Mouse (Mus musculus) CH12.LX (cell line): Measurements from ENCODE around the gene Arrdc2. TPM values are rescaled to one million over a fixed set of nuclear protein-coding genes. Genes with fewer than 3 reads are reported as not detected.

Experiments used
- DNase-seq: peaks from one replicate; pipeline ENCODE4 v3.0.0-alpha.2; 2013; ENCODE audit errors: extremely low read depth
- H3K27ac ChIP-seq: 2 replicates; pipeline ENCODE4 v1.5.1; 2012; ENCODE audit warnings: low read depth, mild to moderate bottlenecking, control low read depth, moderate library complexity; ENCODE audit not compliant: insufficient read depth
- H3K27me3 ChIP-seq: replicated peaks from 2 replicates; pipeline ENCODE3; 2012; ENCODE audit warnings: inconsistent platforms
- H3K36me3 ChIP-seq, 2 experiments: replicated peaks in 1 of 2; 2 replicates each; pipeline versions ENCODE3 to v1.6.1; 2012; ENCODE audit warnings: inconsistent platforms in 1 of 2, low read length in 1 of 2, mild to moderate bottlenecking in 1 of 2, mixed read lengths in 1 of 2, moderate library complexity in 1 of 2; ENCODE audit not compliant: control insufficient read depth in 1 of 2, insufficient read depth in 1 of 2
- H3K4me1 ChIP-seq, 2 experiments: 2 replicates each; pipeline ENCODE4 v1.6.1; 2012; ENCODE audit warnings: inconsistent platforms in 1 of 2, moderate library complexity in 1 of 2; ENCODE audit not compliant: insufficient read depth in 2 of 2, control insufficient read depth in 1 of 2
- H3K4me2 ChIP-seq: 2 replicates; pipeline ENCODE4 v1.6.1; 2012; ENCODE audit warnings: low read depth, mild to moderate bottlenecking, control low read depth; ENCODE audit not compliant: poor library complexity, insufficient read depth, severe bottlenecking
- H3K4me3 ChIP-seq, 3 experiments: fragments of 150-350 bp in 1 of 3; sonication (generic) in 1 of 3; replicated peaks in 1 of 3; 2 replicates each; pipeline versions ENCODE3 to v1.5.1; 2011 to 2012; ENCODE audit warnings: low read depth in 2 of 3, low read length in 2 of 3, mild to moderate bottlenecking in 2 of 3, moderate library complexity in 2 of 3, control low read depth in 1 of 3, improper control_type of control experiment in 1 of 3, inconsistent platforms in 1 of 3, mixed read lengths in 1 of 3; ENCODE audit not compliant: poor library complexity in 1 of 3
- H3K79me2 ChIP-seq: replicated peaks from 2 replicates; pipeline ENCODE4 v1.6.1; 2012; ENCODE audit warnings: mild to moderate bottlenecking, moderate library complexity; ENCODE audit not compliant: control insufficient read depth, poor library complexity, insufficient read depth, severe bottlenecking; ENCODE audit errors: extremely low read depth
- H3K9ac ChIP-seq: 2 replicates; pipeline ENCODE4 v1.6.1; 2012; ENCODE audit warnings: low read depth, mild to moderate bottlenecking, control low read depth, moderate library complexity; ENCODE audit not compliant: insufficient read depth
- H3K9me3 ChIP-seq: replicated peaks from 2 replicates; pipeline ENCODE3; 2012; ENCODE audit warnings: low read length, inconsistent platforms, mixed read lengths
- BHLHE40 ChIP-seq: IDR thresholded peaks from 2 replicates; pipeline ENCODE4 v1.6.1; 2011; ENCODE audit warnings: mild to moderate bottlenecking, low read depth, low read length, improper control_type of control experiment
- CHD1 ChIP-seq: IDR thresholded peaks from 2 replicates; pipeline ENCODE4 v1.6.1; 2012; ENCODE audit warnings: low read depth, low read length, improper control_type of control experiment, inconsistent platforms
- CTCF ChIP-seq, 2 experiments: IDR thresholded peaks in 1 of 2; conservative IDR thresholded peaks in 1 of 2; 2 replicates each; pipeline ENCODE4 v1.5.1; 2011 to 2012; ENCODE audit warnings: low read depth in 2 of 2, low read length in 2 of 2, improper control_type of control experiment in 1 of 2, inconsistent platforms in 1 of 2, mild to moderate bottlenecking in 1 of 2, moderate library complexity in 1 of 2
- ELF1 ChIP-seq: IDR thresholded peaks from 2 replicates; pipeline ENCODE4 v1.6.1; 2014; ENCODE audit warnings: low read depth, mild to moderate bottlenecking, inconsistent platforms, low read length, improper control_type of control experiment
- HCFC1 ChIP-seq: IDR thresholded peaks from 2 replicates; pipeline ENCODE4 v1.6.1; 2012; ENCODE audit warnings: low read depth, mild to moderate bottlenecking, inconsistent platforms, low read length, improper control_type of control experiment
- IRF4 ChIP-seq: IDR thresholded peaks from 2 replicates; pipeline ENCODE4 v1.6.1; 2014; ENCODE audit warnings: low read depth, mild to moderate bottlenecking, inconsistent platforms, low read length, improper control_type of control experiment
- MAX ChIP-seq: IDR thresholded peaks from 2 replicates; pipeline ENCODE4 v1.6.1; 2011; ENCODE audit warnings: low read length, improper control_type of control experiment
- MEF2A ChIP-seq: IDR thresholded peaks from 2 replicates; pipeline ENCODE4 v1.6.1; 2014; ENCODE audit warnings: low read depth, mild to moderate bottlenecking, inconsistent platforms, low read length, improper control_type of control experiment, borderline replicate concordance
- NELFE ChIP-seq: IDR thresholded peaks from 2 replicates; pipeline ENCODE4 v1.6.1; 2011; ENCODE audit warnings: low read depth, low read length, improper control_type of control experiment
- POLR2A ChIP-seq: IDR thresholded peaks from 2 replicates; pipeline ENCODE4 v1.6.1; 2011; ENCODE audit warnings: low read depth, mild to moderate bottlenecking, improper control_type of control experiment, low read length
- RAD21 ChIP-seq: IDR thresholded peaks from 2 replicates; pipeline ENCODE4 v1.6.1; 2011; ENCODE audit warnings: low read depth, mild to moderate bottlenecking, low read length, improper control_type of control experiment, moderate library complexity
- USF1 ChIP-seq: IDR thresholded peaks from 2 replicates; pipeline ENCODE4 v1.6.1; 2014; ENCODE audit warnings: low read depth, mild to moderate bottlenecking, inconsistent platforms, low read length, improper control_type of control experiment
- USF2 ChIP-seq: conservative IDR thresholded peaks from 2 replicates; pipeline ENCODE4 v1.6.1; 2011; ENCODE audit warnings: low read depth, low read length, improper control_type of control experiment
- ZKSCAN1 ChIP-seq: IDR thresholded peaks from 2 replicates; pipeline ENCODE4 v1.6.1; 2012; ENCODE audit warnings: low read depth, inconsistent platforms, low read length, improper control_type of control experiment, borderline replicate concordance
- dilution Hi-C: fragments of 300-500 bp; cut with MboI; formaldehyde crosslinking; loops from 2 replicates; pipeline ENCODE4 v1.14.3; 2020; ENCODE audit warnings: low sequenced_read_pairs; ENCODE audit not compliant: extremely low pct_unique_long_range_greater_than_20kb, extremely low pct_ligation_motif_present
- in situ Hi-C: fragments of 300-500 bp; cut with MboI; formaldehyde crosslinking; loops from 3 replicates; pipeline ENCODE4 v1.14.3; 2019; ENCODE audit warnings: low sequenced_read_pairs, low pct_ligation_motif_present, low pct_unique_long_range_greater_than_20kb, mixed read lengths
- polyA plus RNA-seq: library from polyadenylated mRNA; unstranded; fragments of >175 nt; gene quantifications from 2 replicates; pipeline ENCODE4 v1.2.1, GENCODE M21; 2012; ENCODE audit warnings: low read depth; ENCODE audit not compliant: insufficient read length
- total RNA-seq, 2 experiments: library from RNA; depleted of rRNA; stranded (reverse); fragments of 300-350 nt in 1 of 2; fragments of >200 nt in 1 of 2; gene quantifications; 2 replicates each; pipeline ENCODE4 v1.2.3; 2012 to 2014

Arrdc2 gene
- total and polyA plus RNA-seq, 3 experiments = 5.6 to 8.0 (median 6.1) TPM

DNA sequence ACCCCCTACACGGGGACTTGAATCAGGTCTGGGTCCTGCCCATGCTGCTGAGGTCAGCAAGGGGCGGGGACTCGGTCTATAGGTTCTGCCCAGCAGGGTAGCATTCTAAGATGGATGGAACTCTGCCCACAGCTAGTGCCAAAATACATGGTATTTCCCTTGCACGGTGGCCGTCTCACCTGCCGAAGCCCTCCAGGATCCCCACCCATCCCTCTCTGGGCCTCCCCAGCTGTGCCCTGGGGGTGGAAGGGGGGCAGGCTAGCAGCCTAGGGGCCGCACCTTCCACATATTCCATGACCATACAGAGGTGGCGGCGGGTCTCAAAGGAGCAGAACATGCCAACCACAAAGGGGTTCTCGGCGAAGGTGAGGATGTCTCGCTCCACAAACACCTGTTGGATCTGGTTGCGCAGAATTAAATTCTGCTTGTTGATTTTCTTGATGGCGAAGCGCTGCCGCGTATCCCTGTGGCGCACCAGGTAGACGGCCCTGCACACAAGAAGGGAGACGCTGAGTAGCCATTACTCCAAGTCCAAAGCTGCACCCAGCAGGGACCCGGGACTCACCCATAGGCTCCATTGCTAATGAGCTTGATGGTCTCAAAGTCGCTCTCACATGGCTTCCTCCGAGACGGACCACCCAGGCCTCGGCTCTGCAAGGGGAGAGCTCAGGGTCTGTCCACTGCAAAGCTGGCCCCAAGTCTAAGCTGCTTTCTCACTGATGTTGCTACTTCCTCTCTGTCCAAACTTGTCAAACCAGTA is 53.0 kb downstream of the Arrdc2 start:
- dilution Hi-C loops (no loop called here), in situ Hi-C loops (no loop called here)
- Histone ChIP-seq H3K9ac (no peak overlapping the region), H3K27me3 (no peaks in the 10 kb centered on the region), H3K36me3 (peaks cover 77 to 88% of the 10 kb centered on the region in 2 experiments), H3K4me2 (no peak overlapping the region), H3K27ac (no peak overlapping the region), H3K79me2 (peaks cover 4% of the 10 kb centered on the region; the same call in 1 of the 2 replicates), H3K4me3 (no peak overlapping the region), H3K9me3 (no peaks in the 10 kb centered on the region), H3K4me1 (peaks cover 9 to 12% of the 10 kb centered on the region in 2 experiments)
- TF ChIP-seq HCFC1 (no peak), ZKSCAN1 (no peak), POLR2A (no peak), CHD1 (no peak), USF2 (no peak), CTCF (conservative IDR thresholded peaks at IDR 0.05 in 1 of 2, IDR thresholded peaks at IDR 0.05 in 1 of 2; ENCODE audit: low read depth in 2 of 2, low read length in 2 of 2) (no peak), USF1 (no peak), MAX (no peak), NELFE (no peak), BHLHE40 (no peak), IRF4 (no peak), RAD21 (no peak), MEF2A (no peak), ELF1 (no peak)
- DNase-seq = no peak

Other genes with a start within 250 kb of the Arrdc2 start
- 141 and 174 TPM in 2 replicates for gene Isyna1, start 245.3 kb downstream of the Arrdc2 start, total RNA-seq (2012; rRNA removed)
- 99.9 and 107 TPM in 2 replicates for gene Isyna1, start 245.3 kb downstream of the Arrdc2 start, total RNA-seq (2014; rRNA removed)
- 139 and 163 TPM in 2 replicates for gene Isyna1, start 245.3 kb downstream of the Arrdc2 start, polyA plus RNA-seq
- 77.3 and 84.9 TPM in 2 replicates for gene Ssbp4, start 230.8 kb downstream of the Arrdc2 start, total RNA-seq (2012; rRNA removed)
- 31.0 and 41.3 TPM in 2 replicates for gene Ssbp4, start 230.8 kb downstream of the Arrdc2 start, total RNA-seq (2014; rRNA removed)
- gene Ssbp4, start 230.8 kb downstream of the Arrdc2 start, polyA plus RNA-seq = 114 and 128 TPM in 2 replicates
- gene Lrrc25, start 223.6 kb downstream of the Arrdc2 start, total RNA-seq (2012; rRNA removed) = 0.25 and 0.30 TPM in 2 replicates
- 2.4 and 2.6 TPM in 2 replicates for gene Lrrc25, start 223.6 kb downstream of the Arrdc2 start, total RNA-seq (2014; rRNA removed)
- gene Lrrc25, start 223.6 kb downstream of the Arrdc2 start, polyA plus RNA-seq = 4.0 and 5.9 TPM in 2 replicates
- 0.21 TPM in 1 of 2 replicates, not detected in the other for gene Gdf15, start 207.3 kb downstream of the Arrdc2 start, total RNA-seq (2012; rRNA removed)
- gene Gdf15, start 207.3 kb downstream of the Arrdc2 start, total RNA-seq (2014; rRNA removed) = not detected in 2 replicates
- 0.16 TPM in 1 of 2 replicates, not detected in the other for gene Gdf15, start 207.3 kb downstream of the Arrdc2 start, polyA plus RNA-seq
- gene Pgpep1, start 179.3 kb downstream of the Arrdc2 start, total RNA-seq (2012; rRNA removed) = 15.2 and 22.9 TPM in 2 replicates
- 10.3 and 12.3 TPM in 2 replicates for gene Pgpep1, start 179.3 kb downstream of the Arrdc2 start, total RNA-seq (2014; rRNA removed)
- gene Pgpep1, start 179.3 kb downstream of the Arrdc2 start, polyA plus RNA-seq = 30.0 and 35.1 TPM in 2 replicates
- 135 and 168 TPM in 2 replicates for gene Lsm4, start 166.5 kb downstream of the Arrdc2 start, total RNA-seq (2012; rRNA removed)
- gene Lsm4, start 166.5 kb downstream of the Arrdc2 start, total RNA-seq (2014; rRNA removed) = 134 and 143 TPM in 2 replicates
- gene Lsm4, start 166.5 kb downstream of the Arrdc2 start, polyA plus RNA-seq = 240 and 256 TPM in 2 replicates
- 279 and 287 TPM in 2 replicates for gene Jund, start 140.8 kb downstream of the Arrdc2 start, total RNA-seq (2012; rRNA removed)
- 147 and 191 TPM in 2 replicates for gene Jund, start 140.8 kb downstream of the Arrdc2 start, total RNA-seq (2014; rRNA removed)
- 255 and 283 TPM in 2 replicates for gene Jund, start 140.8 kb downstream of the Arrdc2 start, polyA plus RNA-seq
- gene Iqcn, start 136.3 kb downstream of the Arrdc2 start, total RNA-seq (2012; rRNA removed) = not detected in 2 replicates
- gene Iqcn, start 136.3 kb downstream of the Arrdc2 start, total RNA-seq (2014; rRNA removed) = not detected in 2 replicates
- gene Iqcn, start 136.3 kb downstream of the Arrdc2 start, polyA plus RNA-seq = 0.07 TPM in 1 of 2 replicates, not detected in the other
- 0.25 and 0.34 TPM in 2 replicates for gene Gm3336, start 121.2 kb downstream of the Arrdc2 start, total RNA-seq (2012; rRNA removed)
- gene Gm3336, start 121.2 kb downstream of the Arrdc2 start, total RNA-seq (2014; rRNA removed) = 0.31 TPM in 1 of 2 replicates, not detected in the other
- 0.49 and 0.89 TPM in 2 replicates for gene Gm3336, start 121.2 kb downstream of the Arrdc2 start, polyA plus RNA-seq
- 3.8 and 4.7 TPM in 2 replicates for gene Pde4c, start 116.0 kb downstream of the Arrdc2 start, total RNA-seq (2012; rRNA removed)
- 2.3 and 3.1 TPM in 2 replicates for gene Pde4c, start 116.0 kb downstream of the Arrdc2 start, total RNA-seq (2014; rRNA removed)
- 6.5 TPM in 2 replicates for gene Pde4c, start 116.0 kb downstream of the Arrdc2 start, polyA plus RNA-seq
- 1.8 and 1.9 TPM in 2 replicates for gene Rab3a, start 85.0 kb downstream of the Arrdc2 start, total RNA-seq (2012; rRNA removed)
- 0.32 and 0.87 TPM in 2 replicates for gene Rab3a, start 85.0 kb downstream of the Arrdc2 start, total RNA-seq (2014; rRNA removed)
- 0.65 and 0.99 TPM in 2 replicates for gene Rab3a, start 85.0 kb downstream of the Arrdc2 start, polyA plus RNA-seq
- 25.3 and 28.5 TPM in 2 replicates for gene Mpv17l2, start 78.8 kb downstream of the Arrdc2 start, total RNA-seq (2012; rRNA removed)
- 22.8 and 27.1 TPM in 2 replicates for gene Mpv17l2, start 78.8 kb downstream of the Arrdc2 start, total RNA-seq (2014; rRNA removed)
- 31.9 and 36.1 TPM in 2 replicates for gene Mpv17l2, start 78.8 kb downstream of the Arrdc2 start, polyA plus RNA-seq
- 37.4 and 45.9 TPM in 2 replicates for gene Pik3r2, start 63.0 kb downstream of the Arrdc2 start, total RNA-seq (2012; rRNA removed)
- 12.4 and 13.8 TPM in 2 replicates for gene Pik3r2, start 63.0 kb downstream of the Arrdc2 start, total RNA-seq (2014; rRNA removed)
- 16.3 and 25.8 TPM in 2 replicates for gene Pik3r2, start 63.0 kb downstream of the Arrdc2 start, polyA plus RNA-seq
- 11.3 and 11.6 TPM in 2 replicates for gene Mast3, start 34.7 kb downstream of the Arrdc2 start, total RNA-seq (2012; rRNA removed)
- gene Mast3, start 34.7 kb downstream of the Arrdc2 start, total RNA-seq (2014; rRNA removed) = 3.3 and 7.0 TPM in 2 replicates
- 22.2 and 23.4 TPM in 2 replicates for gene Mast3, start 34.7 kb downstream of the Arrdc2 start, polyA plus RNA-seq
- gene Il12rb1, start 31.3 kb downstream of the Arrdc2 start, total RNA-seq (2012; rRNA removed) = 17.3 and 23.2 TPM in 2 replicates
- gene Il12rb1, start 31.3 kb downstream of the Arrdc2 start, total RNA-seq (2014; rRNA removed) = 4.5 and 5.6 TPM in 2 replicates
- 11.4 and 12.5 TPM in 2 replicates for gene Il12rb1, start 31.3 kb downstream of the Arrdc2 start, polyA plus RNA-seq
- gene Kcnn1, start 23.5 kb upstream of the Arrdc2 start, total RNA-seq (2012; rRNA removed) = 0.13 and 0.21 TPM in 2 replicates
- gene Kcnn1, start 23.5 kb upstream of the Arrdc2 start, total RNA-seq (2014; rRNA removed) = not detected in 2 replicates
- gene Kcnn1, start 23.5 kb upstream of the Arrdc2 start, polyA plus RNA-seq = not detected in 2 replicates
- gene Ccdc124, start 34.2 kb upstream of the Arrdc2 start, total RNA-seq (2012; rRNA removed) = 58.7 and 62.9 TPM in 2 replicates
- 29.2 and 36.2 TPM in 2 replicates for gene Ccdc124, start 34.2 kb upstream of the Arrdc2 start, total RNA-seq (2014; rRNA removed)
- 82.0 and 113 TPM in 2 replicates for gene Ccdc124, start 34.2 kb upstream of the Arrdc2 start, polyA plus RNA-seq
- gene Slc5a5, start 53.0 kb upstream of the Arrdc2 start, total RNA-seq (2012; rRNA removed) = 0.04 and 0.21 TPM in 2 replicates
- 0.16 TPM in 1 of 2 replicates, not detected in the other for gene Slc5a5, start 53.0 kb upstream of the Arrdc2 start, total RNA-seq (2014; rRNA removed)
- 0.26 and 0.41 TPM in 2 replicates for gene Slc5a5, start 53.0 kb upstream of the Arrdc2 start, polyA plus RNA-seq
- gene Rpl18a, start 57.7 kb upstream of the Arrdc2 start, total RNA-seq (2012; rRNA removed) = 4,693 and 5,917 TPM in 2 replicates
- gene Rpl18a, start 57.7 kb upstream of the Arrdc2 start, total RNA-seq (2014; rRNA removed) = 1,807 and 2,035 TPM in 2 replicates
- gene Rpl18a, start 57.7 kb upstream of the Arrdc2 start, polyA plus RNA-seq = 3,837 and 4,364 TPM in 2 replicates
- gene Map1s, start 66.2 kb upstream of the Arrdc2 start, total RNA-seq (2012; rRNA removed) = 51.4 and 53.6 TPM in 2 replicates
- 9.2 and 9.5 TPM in 2 replicates for gene Map1s, start 66.2 kb upstream of the Arrdc2 start, total RNA-seq (2014; rRNA removed)
- gene Map1s, start 66.2 kb upstream of the Arrdc2 start, polyA plus RNA-seq = 30.9 and 31.1 TPM in 2 replicates